Mouse (Mus musculus): ENCODE data around the gene Spata3. TPM values are rescaled to one million over a fixed set of nuclear protein-coding genes. Genes with fewer than 3 reads are reported as not detected.
A peak's percentile ranks its signal among the peaks of the same experiment; 100 is the strongest.

The Spata3 gene
- 0.43 and 1.0 TPM in 2 replicates for polyA plus RNA-seq (2015; fragmentation: Nextera tagmentation; extraction: Ambion mirVana)

GRCm38 (mm10) chr1:86016516-86016915 is at the start of gene Spata3:
Spata3 (plus strand) TSS chr1:86016816.
- no peak for ATAC-seq
- Histone ChIP-seq H3K4me1 (replicated peaks; ENCODE audit: control insufficient read depth, insufficient read depth, low read length) (peaks cover 7% of the 10 kb centered on the region; the same call in 1 of the 2 replicates), H3K27ac (ENCODE audit: low read length) (no peak within 1 kb of the TSS), H3K9ac (replicated peaks; ENCODE audit: low read depth, low read length) (no peak within 1 kb of the TSS), H3K4me3 (replicated peaks; ENCODE audit: low read length) (no peak within 1 kb of the TSS), H3K4me2 (ENCODE audit: low read length) (no peak within 1 kb of the TSS), H3K9me3 (ENCODE audit: control insufficient read depth, low read length) (no peaks in the 10 kb centered on the region), H3K36me3 (ENCODE audit: control insufficient read depth, insufficient read depth) (no peaks in the 10 kb centered on the region), H3K27me3 (replicated peaks; ENCODE audit: control insufficient read depth, insufficient read depth, low read length) (no peaks in the 10 kb centered on the region; the same call in 1 of the 2 replicates)
- WGBS = 92% methylated on average over 8 of the region's 8 CpGs

GRCm38 (mm10) chr1:85969081-85969480 is 47.5 kb upstream of the Spata3 start:
- ATAC-seq = 0 out of 2 replicates have a peak, but pooled peaks have one; percentile 49
- H3K27me3 ChIP-seq (replicated peaks; ENCODE audit: control insufficient read depth, insufficient read depth, low read length) = no peaks in the 10 kb centered on the region

DNA sequence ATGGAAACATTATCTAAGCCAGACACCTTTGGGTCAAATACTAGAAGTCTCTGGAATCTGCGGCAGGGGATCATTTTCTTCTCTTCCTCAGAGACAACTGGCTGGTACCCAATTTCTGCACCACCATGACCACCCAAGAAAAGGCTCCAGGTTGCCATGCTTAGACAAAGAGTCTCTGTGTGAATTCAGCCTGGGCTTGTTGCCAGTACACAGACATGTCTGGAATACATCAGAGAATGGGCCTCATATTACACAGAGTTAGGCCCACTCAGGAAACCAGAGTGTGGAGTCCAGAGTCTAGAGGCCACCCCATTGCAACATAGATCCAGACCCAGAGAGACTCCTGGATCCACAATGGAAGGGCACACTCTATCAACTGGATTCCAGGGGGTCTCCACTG is 47.1 kb upstream of the Spata3 start:
- H3K4me2 ChIP-seq (ENCODE audit: low read length) = no peak overlapping the region
- no peak overlapping the region for H3K9ac ChIP-seq (replicated peaks; ENCODE audit: low read depth, low read length)
- WGBS = 29% methylated on average over 1 of the region's 1 CpGs
- no peaks in the 10 kb centered on the region for H3K9me3 ChIP-seq (ENCODE audit: control insufficient read depth, low read length)
- no peak overlapping the region for H3K4me3 ChIP-seq (replicated peaks; ENCODE audit: low read length)
- ATAC-seq = peak; percentile 74
- H3K27me3 ChIP-seq (replicated peaks; ENCODE audit: control insufficient read depth, insufficient read depth, low read length) = no peaks in the 10 kb centered on the region
- H3K27ac ChIP-seq (ENCODE audit: low read length) = no peak overlapping the region
- 0 out of 2 replicates have a peak, but pooled peaks cover 3% of the 10 kb centered on the region for H3K4me1 ChIP-seq (replicated peaks; ENCODE audit: control insufficient read depth, insufficient read depth, low read length)
- H3K36me3 ChIP-seq (ENCODE audit: control insufficient read depth, insufficient read depth) = no peaks in the 10 kb centered on the region

More at GRCm38 (mm10) chr1:85969081-85969480, 47.5 kb upstream of the Spata3 start:
- Histone ChIP-seq H3K4me1 (replicated peaks; ENCODE audit: control insufficient read depth, insufficient read depth, low read length) (0 out of 2 replicates have a peak, but pooled peaks cover 3% of the 10 kb centered on the region), H3K9ac (replicated peaks; ENCODE audit: low read depth, low read length) (no peak overlapping the region), H3K27ac (ENCODE audit: low read length) (no peak overlapping the region), H3K4me2 (ENCODE audit: low read length) (no peak overlapping the region), H3K9me3 (ENCODE audit: control insufficient read depth, low read length) (no peaks in the 10 kb centered on the region), H3K4me3 (replicated peaks; ENCODE audit: low read length) (no peak overlapping the region), H3K36me3 (ENCODE audit: control insufficient read depth, insufficient read depth) (no peaks in the 10 kb centered on the region)
- WGBS = 74% methylated on average over 1 of the region's 1 CpGs

DNA sequence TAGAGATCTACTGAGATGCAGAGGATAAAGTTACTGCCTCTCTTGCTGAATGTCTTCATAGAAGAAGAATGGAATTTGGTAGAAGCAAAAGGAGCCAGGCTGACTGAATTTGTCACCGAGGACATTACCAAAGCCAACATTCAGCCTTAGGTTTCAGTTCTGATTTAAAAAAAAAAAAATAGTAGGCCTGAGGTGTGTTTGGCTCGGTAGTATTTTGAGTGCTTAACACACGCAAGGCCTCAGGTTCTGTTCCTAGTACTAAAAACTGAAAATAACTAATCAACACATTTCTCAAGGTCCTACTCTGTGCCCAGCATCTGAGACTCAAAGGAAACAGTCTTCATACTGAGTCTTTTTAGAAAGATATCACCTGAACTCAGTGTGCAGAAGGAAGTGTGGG is 45.5 kb upstream of the Spata3 start:
- Histone ChIP-seq H3K4me3 (replicated peaks; ENCODE audit: low read length) (no peak overlapping the region), H3K9ac (replicated peaks; ENCODE audit: low read depth, low read length) (no peak overlapping the region), H3K36me3 (ENCODE audit: control insufficient read depth, insufficient read depth) (no peaks in the 10 kb centered on the region), H3K27me3 (replicated peaks; ENCODE audit: control insufficient read depth, insufficient read depth, low read length) (no peaks in the 10 kb centered on the region), H3K9me3 (ENCODE audit: control insufficient read depth, low read length) (no peaks in the 10 kb centered on the region), H3K4me2 (ENCODE audit: low read length) (no peak overlapping the region), H3K27ac (ENCODE audit: low read length) (no peak overlapping the region), H3K4me1 (replicated peaks; ENCODE audit: control insufficient read depth, insufficient read depth, low read length) (0 out of 2 replicates have a peak, but pooled peaks cover 3% of the 10 kb centered on the region)
- 94% methylated on average over 3 of the region's 3 CpGs for WGBS
- ATAC-seq = no peak

GRCm38 (mm10) chr1:85972341-85972740 is 44.3 kb upstream of the Spata3 start:
- no peak for ATAC-seq
- 49% methylated on average over 3 of the region's 3 CpGs for WGBS
- H3K36me3 ChIP-seq (ENCODE audit: control insufficient read depth, insufficient read depth) = no peaks in the 10 kb centered on the region
- 0 out of 2 replicates have a peak, but pooled peaks cover 3% of the 10 kb centered on the region for H3K4me1 ChIP-seq (replicated peaks; ENCODE audit: control insufficient read depth, insufficient read depth, low read length)
- no peak overlapping the region for H3K4me3 ChIP-seq (replicated peaks; ENCODE audit: low read length)
- no peak overlapping the region for H3K4me2 ChIP-seq (ENCODE audit: low read length)
- H3K27ac ChIP-seq (ENCODE audit: low read length) = no peak overlapping the region
- no peaks in the 10 kb centered on the region for H3K9me3 ChIP-seq (ENCODE audit: control insufficient read depth, low read length)
- H3K9ac ChIP-seq (replicated peaks; ENCODE audit: low read depth, low read length) = no peak overlapping the region
- no peaks in the 10 kb centered on the region for H3K27me3 ChIP-seq (replicated peaks; ENCODE audit: control insufficient read depth, insufficient read depth, low read length)

DNA sequence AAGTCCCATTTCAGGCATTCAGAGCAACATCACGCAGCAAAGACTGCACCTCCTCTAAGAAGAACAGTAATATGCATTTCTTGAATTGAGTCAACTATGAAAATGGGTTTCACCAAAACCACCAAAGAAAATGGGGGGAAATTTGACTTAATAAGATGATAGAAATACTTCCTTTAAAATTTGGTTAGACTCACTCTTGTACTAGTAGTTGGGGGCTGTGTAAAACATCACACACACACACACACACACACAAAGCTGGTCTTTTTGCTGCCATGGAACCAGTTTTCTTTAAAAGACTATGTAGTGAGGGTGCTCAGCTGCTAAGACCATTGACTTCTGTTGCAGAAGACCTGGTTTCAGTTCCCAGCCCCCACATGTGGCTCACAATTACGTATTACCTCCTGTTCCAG is 43.1 kb upstream of the Spata3 start:
- WGBS = 81% methylated on average over 2 of the region's 2 CpGs
- ATAC-seq = no peak

GRCm38 (mm10) chr1:85977709-85978108 is 38.9 kb upstream of the Spata3 start:
- Histone ChIP-seq H3K27me3 (replicated peaks; ENCODE audit: control insufficient read depth, insufficient read depth, low read length) (no peaks in the 10 kb centered on the region), H3K9me3 (ENCODE audit: control insufficient read depth, low read length) (no peaks in the 10 kb centered on the region)
- WGBS = 80% methylated on average over 3 of the region's 3 CpGs

More for the DNA sequence above, 43.1 kb upstream of the Spata3 start:
- H3K27me3 ChIP-seq (replicated peaks; ENCODE audit: control insufficient read depth, insufficient read depth, low read length) = no peaks in the 10 kb centered on the region
- no peaks in the 10 kb centered on the region for H3K36me3 ChIP-seq (ENCODE audit: control insufficient read depth, insufficient read depth)
- no peaks in the 10 kb centered on the region for H3K9me3 ChIP-seq (ENCODE audit: control insufficient read depth, low read length)
- no peak overlapping the region for H3K4me3 ChIP-seq (replicated peaks; ENCODE audit: low read length)
- H3K4me1 ChIP-seq (replicated peaks; ENCODE audit: control insufficient read depth, insufficient read depth, low read length) = 0 out of 2 replicates have a peak, but pooled peaks cover 3% of the 10 kb centered on the region
- H3K27ac ChIP-seq (ENCODE audit: low read length) = no peak overlapping the region
- H3K4me2 ChIP-seq (ENCODE audit: low read length) = no peak overlapping the region
- H3K9ac ChIP-seq (replicated peaks; ENCODE audit: low read depth, low read length) = no peak overlapping the region

DNA sequence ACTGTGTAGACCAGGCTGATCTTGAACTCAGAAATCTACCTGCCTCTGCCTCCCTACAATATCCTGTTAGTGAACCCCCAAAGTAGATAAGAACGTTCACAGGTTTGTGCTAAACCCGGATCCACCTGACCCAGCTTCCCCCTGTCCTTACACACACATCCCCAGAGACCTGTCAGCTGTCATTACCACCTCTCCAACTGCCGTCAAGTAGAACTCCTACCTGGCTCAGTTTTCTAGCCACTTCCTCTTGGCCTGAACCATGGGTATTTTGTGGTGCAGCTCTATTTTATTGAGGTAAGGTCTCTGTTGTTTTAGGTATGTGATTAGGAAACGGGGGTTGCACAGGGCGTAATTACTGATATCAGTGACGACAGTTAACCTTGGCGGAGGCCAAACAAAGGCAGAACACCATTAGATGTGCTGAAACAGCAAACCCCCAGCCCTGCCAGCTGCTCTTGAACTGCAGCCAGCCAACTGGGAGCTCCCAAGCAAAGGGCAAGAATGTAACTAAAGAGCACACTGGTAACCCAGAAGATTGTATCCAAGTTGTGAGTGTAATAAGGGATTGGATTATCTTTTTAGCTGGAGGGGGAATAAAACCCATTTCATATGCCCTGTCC is 34.8 kb upstream of the Spata3 start:
- ATAC-seq = no peak
- Histone ChIP-seq H3K9ac (replicated peaks; ENCODE audit: low read depth, low read length) (no peak overlapping the region), H3K4me3 (replicated peaks; ENCODE audit: low read length) (no peak overlapping the region), H3K36me3 (ENCODE audit: control insufficient read depth, insufficient read depth) (no peaks in the 10 kb centered on the region), H3K4me1 (replicated peaks; ENCODE audit: control insufficient read depth, insufficient read depth, low read length) (0 out of 2 replicates have a peak, but pooled peaks cover 2% of the 10 kb centered on the region), H3K9me3 (ENCODE audit: control insufficient read depth, low read length) (no peaks in the 10 kb centered on the region), H3K27ac (ENCODE audit: low read length) (no peak overlapping the region), H3K4me2 (ENCODE audit: low read length) (no peak overlapping the region), H3K27me3 (replicated peaks; ENCODE audit: control insufficient read depth, insufficient read depth, low read length) (no peaks in the 10 kb centered on the region)
- 58% methylated on average over 7 of the region's 7 CpGs for WGBS

More at GRCm38 (mm10) chr1:85977709-85978108, 38.9 kb upstream of the Spata3 start:
- Histone ChIP-seq H3K4me3 (replicated peaks; ENCODE audit: low read length) (no peak overlapping the region), H3K4me1 (replicated peaks; ENCODE audit: control insufficient read depth, insufficient read depth, low read length) (0 out of 2 replicates have a peak, but pooled peaks cover 2% of the 10 kb centered on the region), H3K9ac (replicated peaks; ENCODE audit: low read depth, low read length) (no peak overlapping the region), H3K36me3 (ENCODE audit: control insufficient read depth, insufficient read depth) (no peaks in the 10 kb centered on the region), H3K4me2 (ENCODE audit: low read length) (no peak overlapping the region), H3K27ac (ENCODE audit: low read length) (no peak overlapping the region)
- no peak for ATAC-seq

DNA sequence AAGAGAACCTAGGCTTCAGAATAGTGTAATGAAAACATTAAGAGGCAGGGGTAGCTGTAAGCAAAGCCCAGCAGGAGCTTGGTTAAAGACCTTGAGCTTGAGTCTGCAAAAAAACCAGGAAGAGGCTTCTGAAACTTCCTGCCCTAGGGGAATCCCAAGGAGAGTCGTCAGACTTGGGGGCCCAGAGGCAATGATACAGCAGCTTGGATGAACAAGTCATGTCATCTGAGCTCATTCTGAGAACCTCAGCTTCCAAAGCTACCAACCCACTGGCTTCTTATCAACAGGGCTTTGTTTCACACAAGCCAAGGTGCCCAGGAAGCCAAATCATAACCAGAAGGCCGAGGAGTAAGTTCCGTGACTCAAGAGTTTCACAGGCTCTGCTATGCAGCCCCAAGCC is 30.8 kb upstream of the Spata3 start:
- H3K4me2 ChIP-seq (ENCODE audit: low read length) = no peak overlapping the region
- H3K27ac ChIP-seq (ENCODE audit: low read length) = no peak overlapping the region
- 91% methylated on average over 3 of the region's 3 CpGs for WGBS
- H3K36me3 ChIP-seq (ENCODE audit: control insufficient read depth, insufficient read depth) = no peaks in the 10 kb centered on the region
- no peak overlapping the region for H3K9ac ChIP-seq (replicated peaks; ENCODE audit: low read depth, low read length)
- no peaks in the 10 kb centered on the region for H3K9me3 ChIP-seq (ENCODE audit: control insufficient read depth, low read length)
- no peak for ATAC-seq
- H3K4me1 ChIP-seq (replicated peaks; ENCODE audit: control insufficient read depth, insufficient read depth, low read length) = 0 out of 2 replicates have a peak, but pooled peaks cover 2% of the 10 kb centered on the region
- H3K4me3 ChIP-seq (replicated peaks; ENCODE audit: low read length) = no peak overlapping the region
- H3K27me3 ChIP-seq (replicated peaks; ENCODE audit: control insufficient read depth, insufficient read depth, low read length) = no peaks in the 10 kb centered on the region
